Mouse (Mus musculus) left cerebral cortex, adult 2 months (tissue): Measurements from ENCODE around the gene Nupl2. TPM values are rescaled to one million over a fixed set of nuclear protein-coding genes. Genes with fewer than 3 reads are reported as not detected.

Experiments
- DNase-seq, 2 experiments: peaks; one replicate each; pipeline ENCODE4 v3.0.0; 2021 to 2022; ENCODE audit warnings: low spot score in 2 of 2, mixed read lengths in 1 of 2; ENCODE audit errors: extremely low spot score in 1 of 2
- H3K27ac ChIP-seq: fragments of 200-600 bp; 2 replicates; pipeline ENCODE4 v1.8.1; 2022
- H3K4me3 ChIP-seq: fragments of 200-600 bp; 2 replicates; pipeline ENCODE4 v1.8.1; 2022
- CTCF ChIP-seq: fragments of 200-600 bp; IDR thresholded peaks from 2 replicates; pipeline ENCODE4 v1.8.1; 2022; ENCODE audit warnings: antibody characterized with exemption, mild to moderate bottlenecking, moderate library complexity
- intact Hi-C: fragments of 180-260 bp; cut with DNase I; formaldehyde crosslinking; loops from one replicate; pipeline ENCODE4 v1.15.1; 2025
- long read RNA-seq, 2 experiments: library from polyadenylated mRNA; stranded (forward); transcript quantifications; one replicate each; pipeline ENCODE4 v2.0.0; 2021; ENCODE audit warnings: borderline mapping rate in 2 of 2
- total RNA-seq, 2 experiments: library from RNA; stranded (reverse); gene quantifications; 2 replicates each; pipeline ENCODE4 v1.2.3; 2021

Nupl2 gene
- total RNA-seq, result 10 to 100 TPM; 10.6 to 12.6 TPM
- long read RNA-seq, experiment 1, transcript Nupl2-201 (7 exons, 2,914 nt), result major isoform, 12 of 16 reads
- long read RNA-seq, experiment 1, partial matches to known transcripts, result 0 of 16 reads
- long read RNA-seq, experiment 1, other reads (novel, unspliced or antisense), result 3 of 16 reads
- long read RNA-seq, experiment 2, transcript Nupl2-201 (7 exons, 2,914 nt), result major isoform, 7 of 9 reads
- long read RNA-seq, experiment 2, partial matches to known transcripts, result 1 of 9 reads
- long read RNA-seq, experiment 2, other reads (novel, unspliced or antisense), result 1 of 9 reads

DNA sequence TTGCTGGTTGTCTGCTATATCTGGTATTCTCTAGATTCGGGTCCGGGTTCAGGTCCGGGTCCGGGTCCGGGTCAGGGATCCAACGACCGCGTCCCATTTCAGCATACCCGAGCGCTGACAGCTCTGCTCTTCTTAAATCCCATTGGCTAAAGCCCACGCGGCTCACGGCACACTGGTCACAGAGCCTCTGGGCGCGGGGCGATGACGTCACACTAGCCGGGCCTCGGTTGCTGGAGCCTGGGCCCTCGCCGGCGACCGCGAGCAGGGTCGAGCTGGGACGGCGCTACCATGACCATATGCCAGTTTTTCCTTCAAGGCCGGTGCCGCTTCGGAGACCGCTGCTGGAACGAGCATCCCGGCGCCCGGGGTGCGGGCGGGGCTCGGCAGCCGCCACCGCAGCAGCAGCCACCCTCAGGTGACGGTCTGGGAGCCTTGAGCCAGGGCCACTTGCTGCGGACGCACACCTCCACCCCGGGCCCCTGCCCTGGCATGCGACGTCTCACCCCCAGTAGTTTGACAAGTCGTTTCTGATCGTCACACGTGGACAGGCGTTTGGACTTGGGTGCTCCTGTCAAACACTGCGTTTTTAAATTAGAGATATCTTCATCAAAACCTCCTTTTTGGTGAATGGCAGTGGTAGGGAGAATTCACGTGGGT is at the start of gene Nupl2:
Gene Nupl2 (plus strand): TSS at position 175 of the 657 bp plus-strand sequence.
- peak within 1 kb of the TSS; percentile 96 for H3K27ac ChIP-seq
- intact Hi-C loops, result loop anchor here (1.0 to 5.0 kb wide), 3 partner anchors 65 to 222 kb away; partner anchors contain the start of genes Klhl7 and Nos3
- no peak for TF ChIP-seq CTCF
- peak within 1 kb of the TSS; percentile 92 for H3K4me3 ChIP-seq
- DNase-seq, result peak; percentile 94 to 97

DNA sequence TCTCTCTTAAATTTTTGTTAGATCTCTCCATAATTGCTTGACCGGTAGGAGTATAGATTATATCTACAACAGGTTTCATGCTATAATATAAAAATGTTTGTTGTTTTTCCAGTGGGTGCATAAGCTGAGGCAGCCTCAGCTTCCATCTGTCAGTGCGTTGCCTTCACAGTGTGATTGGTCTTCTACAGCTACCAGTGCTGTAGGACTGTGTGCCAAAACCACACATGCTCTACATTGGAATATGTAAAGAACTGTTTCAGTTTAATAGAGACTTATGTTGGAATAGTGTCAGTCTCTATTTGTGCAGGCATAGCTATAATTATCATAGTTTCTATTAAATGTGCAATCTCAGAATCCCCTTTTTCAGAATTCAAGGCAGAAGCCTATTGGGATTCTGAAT is 42.5 kb upstream of the Nupl2 start:
- Histone ChIP-seq H3K4me3 (no peak overlapping the region), H3K27ac (no peak overlapping the region)
- intact Hi-C loops, result no loop called here
- DNase-seq, result no peak
- TF ChIP-seq CTCF, result no peak

DNA sequence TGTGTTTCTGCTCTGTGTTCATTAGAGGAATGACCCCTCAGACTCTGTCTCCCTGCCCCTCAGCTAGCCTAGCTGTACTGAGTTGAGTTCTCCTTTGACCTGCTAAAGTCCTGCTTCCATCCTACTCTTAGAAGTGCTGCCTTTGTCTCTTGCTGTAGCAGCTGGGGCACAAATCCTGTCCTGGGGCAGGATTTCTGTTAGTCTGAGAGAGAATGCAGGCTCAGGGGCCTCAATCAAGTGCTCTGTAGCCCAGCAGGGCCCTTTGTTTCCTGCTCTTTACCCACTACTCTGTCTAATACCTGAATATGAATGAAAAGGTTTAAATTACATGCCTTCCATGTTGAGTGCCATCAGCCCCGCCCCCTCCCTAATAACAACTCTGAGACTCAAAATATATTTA is 40.6 kb upstream of the Nupl2 start:
- no peak for TF ChIP-seq CTCF
- Histone ChIP-seq H3K4me3 (no peak overlapping the region), H3K27ac (no peak overlapping the region)
- no peak for DNase-seq
- intact Hi-C loops, result no loop called here

DNA sequence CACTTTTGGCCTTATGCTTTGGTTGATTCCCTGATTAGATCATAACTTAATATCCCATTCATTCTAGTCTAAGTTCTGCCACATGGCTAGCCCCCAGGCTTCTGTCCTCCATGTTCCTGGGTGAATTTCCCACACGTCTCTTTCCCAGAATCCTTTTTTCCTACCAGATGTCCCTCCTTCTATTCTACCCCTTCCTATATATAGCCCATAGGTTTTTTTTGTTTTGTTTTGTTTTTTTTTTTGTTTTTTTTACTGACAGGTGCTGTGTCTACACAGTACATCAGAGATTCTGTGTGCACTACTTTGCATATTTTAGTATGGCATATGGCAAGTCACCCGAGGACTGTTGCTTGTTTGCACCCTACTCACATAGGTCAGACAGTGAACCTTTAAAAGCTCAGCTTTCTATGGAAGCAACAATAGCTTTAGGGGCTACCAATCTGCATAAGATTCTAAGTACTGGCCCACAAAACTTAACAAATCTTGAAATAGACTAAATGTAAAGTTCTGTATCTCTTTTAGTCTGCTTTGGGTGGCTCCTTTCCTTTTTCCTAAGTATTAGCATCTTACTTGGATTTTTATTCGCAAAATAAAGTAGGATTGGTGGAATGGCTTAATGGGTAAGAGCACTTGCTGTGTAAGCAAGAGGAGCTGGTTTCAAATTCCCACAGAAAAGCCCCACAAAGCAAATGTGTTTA is 40.0 kb upstream of the Nupl2 start:
- intact Hi-C loops, result no loop called here
- Histone ChIP-seq H3K4me3 (no peak overlapping the region), H3K27ac (no peak overlapping the region)
- no peak for TF ChIP-seq CTCF
- DNase-seq, result no peak

DNA sequence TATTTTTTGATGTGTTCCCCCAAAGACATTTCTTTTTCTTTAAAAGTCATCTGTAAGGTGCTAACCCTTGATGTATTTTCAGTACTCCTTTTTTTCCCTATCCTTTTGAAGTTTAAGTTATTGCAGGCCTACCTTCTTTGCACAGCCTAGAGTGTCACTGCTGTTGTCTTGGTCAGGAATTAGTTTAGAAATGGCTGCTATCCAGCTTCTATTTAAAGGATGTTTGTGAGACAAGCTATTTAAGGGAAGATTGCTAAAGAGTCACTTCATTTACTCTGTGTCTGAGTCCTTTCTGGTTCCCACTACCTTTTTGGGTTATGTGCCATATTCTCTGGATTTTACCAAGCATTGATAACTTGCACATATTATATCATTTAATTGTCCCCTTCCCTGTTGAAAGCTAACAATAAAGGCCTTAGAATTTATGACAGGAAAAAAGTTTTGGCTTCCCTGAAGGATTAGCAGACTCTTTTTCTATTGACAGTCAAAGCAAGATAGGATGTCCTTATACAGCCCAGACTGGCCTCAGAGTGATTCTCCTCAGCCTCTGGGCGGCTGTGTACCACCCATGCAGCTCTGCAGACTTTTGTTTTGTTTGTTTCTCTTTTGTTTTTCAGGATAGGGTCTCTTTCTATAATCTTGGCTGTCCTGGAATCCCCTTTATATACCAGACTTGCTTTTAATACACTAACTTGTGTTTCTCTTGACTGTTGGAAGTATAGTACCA is 38.7 kb upstream of the Nupl2 start:
- no peak for TF ChIP-seq CTCF
- Histone ChIP-seq H3K4me3 (no peak overlapping the region), H3K27ac (no peak overlapping the region; the same call in 1 of the 2 replicates)
- DNase-seq, result no peak
- intact Hi-C loops, result no loop called here

DNA sequence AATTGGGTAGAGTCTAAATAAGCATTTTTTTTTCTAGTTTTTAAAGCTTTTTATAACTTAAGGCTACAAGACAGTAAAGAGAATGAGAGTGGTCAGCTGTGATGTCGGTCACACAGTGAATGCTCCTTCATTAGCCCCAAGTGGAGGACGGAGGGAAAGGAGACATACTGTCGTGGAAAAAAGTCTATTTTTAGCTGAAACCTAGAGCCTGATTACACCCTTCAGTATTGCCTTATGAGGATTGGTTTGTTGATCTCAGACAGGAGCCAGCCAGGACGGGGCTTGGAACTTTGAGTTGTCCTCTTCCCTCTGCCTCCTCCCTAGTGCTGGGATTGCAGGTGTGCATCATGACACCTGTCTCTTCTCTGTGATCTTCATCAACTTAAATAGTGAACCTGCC is 37.8 kb upstream of the Nupl2 start:
- no peak overlapping the region for H3K27ac ChIP-seq
- intact Hi-C loops, result no loop called here
- no peak for TF ChIP-seq CTCF
- H3K4me3 ChIP-seq, result no peak overlapping the region
- DNase-seq, result no peak

DNA sequence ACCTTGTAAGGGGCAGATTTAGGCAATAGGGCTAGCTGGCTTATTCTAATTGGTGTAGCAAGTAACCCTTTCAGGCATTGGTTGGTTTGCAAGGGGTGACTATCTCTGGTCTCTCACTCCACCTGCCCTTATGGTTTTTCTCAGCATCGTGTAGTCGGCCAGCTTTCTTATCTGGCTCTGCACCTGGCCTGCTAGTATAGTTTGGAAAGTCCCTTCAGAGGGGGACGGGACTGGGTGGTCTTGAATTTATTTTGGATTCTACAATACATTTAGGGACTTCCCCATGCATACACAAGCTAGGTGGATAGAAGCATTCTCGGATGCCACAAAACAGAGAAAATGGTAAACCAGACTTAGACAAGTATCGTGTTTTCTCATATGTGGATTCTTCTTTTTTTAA is 17.8 kb upstream of the Nupl2 start:
- DNase-seq, result no peak
- H3K27ac ChIP-seq, result no peak overlapping the region
- intact Hi-C loops, result no loop called here
- no peak for TF ChIP-seq CTCF
- H3K4me3 ChIP-seq, result no peak overlapping the region

DNA sequence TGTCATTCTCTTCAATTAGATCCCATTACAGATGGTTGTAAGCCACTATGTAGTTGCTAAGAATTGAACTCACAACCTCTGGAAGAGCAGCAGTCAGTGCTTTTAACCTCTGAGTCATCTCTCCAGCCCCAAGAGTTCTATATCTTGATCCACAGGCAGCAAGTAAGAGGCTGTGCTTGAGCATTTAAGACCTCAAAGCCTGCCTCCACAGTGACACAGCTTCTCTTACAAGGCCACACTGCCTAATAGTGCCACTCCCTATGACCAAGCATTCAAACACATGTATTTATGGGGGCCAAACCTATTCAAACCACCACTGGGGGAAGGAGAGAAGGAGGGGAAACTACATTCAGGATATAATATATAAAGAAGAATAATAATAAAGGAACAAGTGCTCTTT is 12.6 kb upstream of the Nupl2 start:
- intact Hi-C loops, result no loop called here
- H3K4me3 ChIP-seq, result no peak overlapping the region
- no peak overlapping the region for H3K27ac ChIP-seq
- TF ChIP-seq CTCF, result no peak
- no peak for DNase-seq

DNA sequence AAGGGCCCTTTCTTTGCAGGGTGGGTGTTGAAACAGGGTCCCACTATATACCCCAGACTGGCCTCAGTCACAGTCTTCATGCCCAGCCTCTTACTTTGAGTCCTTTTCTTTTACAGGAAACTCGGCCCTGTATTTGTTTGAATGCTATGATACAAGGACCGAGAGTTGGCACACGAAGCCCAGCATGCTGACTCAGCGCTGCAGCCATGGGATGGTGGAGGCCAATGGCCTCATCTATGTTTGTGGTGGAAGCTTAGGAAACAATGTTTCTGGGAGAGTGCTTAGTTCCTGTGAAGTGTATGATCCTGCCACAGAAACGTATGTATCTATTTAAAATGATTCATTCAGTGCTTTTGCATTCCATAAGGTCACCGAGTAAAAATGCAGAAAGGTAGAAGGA is 8.0 kb upstream of the Nupl2 start:
- TF ChIP-seq CTCF, result no peak
- DNase-seq, result no peak
- no peak overlapping the region for H3K27ac ChIP-seq
- H3K4me3 ChIP-seq, result no peak overlapping the region
- intact Hi-C loops, result no loop called here

DNA sequence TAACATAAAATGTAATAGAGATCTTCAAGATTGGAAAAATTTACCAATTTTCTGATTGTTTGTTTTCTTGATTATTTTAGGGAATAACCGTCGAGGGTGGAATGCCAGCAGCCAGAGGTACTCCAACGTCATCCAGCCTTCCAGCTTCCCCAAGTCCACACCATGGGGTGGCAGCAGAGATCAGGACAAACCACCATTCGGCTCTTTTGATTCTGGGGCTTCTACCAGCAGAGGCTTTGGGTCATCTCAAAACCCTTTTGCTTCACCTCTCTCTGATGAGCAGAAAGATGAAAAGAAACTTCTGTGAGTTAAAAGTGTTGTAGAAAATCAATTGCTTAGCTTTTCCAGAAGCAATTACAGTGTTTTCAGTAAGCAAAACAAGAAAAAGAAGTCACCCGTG is 2.5 kb downstream of the Nupl2 start:
- H3K27ac ChIP-seq, result no peak overlapping the region
- intact Hi-C loops, result loop anchor here (5.0 kb wide), 2 partner anchors 195 to 220 kb away; partner anchors contain the start of gene Nos3
- DNase-seq, result peak in 1 of 2 experiments; percentile 20

DNA sequence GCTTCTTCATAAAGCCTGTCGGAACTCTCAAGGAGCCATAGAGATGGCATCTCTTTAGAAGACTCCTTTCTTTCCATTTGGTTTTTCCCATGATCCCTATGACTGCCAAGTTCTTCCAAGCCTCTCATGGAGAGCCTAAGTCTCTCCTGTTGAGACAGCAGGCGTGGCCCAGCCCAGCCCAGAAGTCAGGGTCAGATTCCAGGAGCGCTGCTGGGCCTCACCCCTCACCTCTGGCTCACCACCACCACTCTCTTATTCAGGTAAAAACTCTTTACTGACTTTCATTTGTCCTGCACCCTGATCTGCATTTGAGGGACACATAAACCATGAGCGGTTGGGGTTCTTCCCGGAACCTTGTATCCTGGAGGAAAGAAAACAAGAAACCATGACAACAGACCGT is 5.1 kb downstream of the Nupl2 start:
- H3K27ac ChIP-seq, result no peak overlapping the region
- no peak for DNase-seq
- intact Hi-C loops, result loop anchor here (5.0 kb wide), 2 partner anchors 192 to 217 kb away; partner anchors contain the start of gene Nos3
- no peak for TF ChIP-seq CTCF
- no peak overlapping the region for H3K4me3 ChIP-seq

More for the DNA sequence above, 2.5 kb downstream of the Nupl2 start:
- TF ChIP-seq CTCF, result peak; percentile 51
- no peak overlapping the region for H3K4me3 ChIP-seq
